Mouse (Mus musculus): Measurements from ENCODE around the gene Usp37. TPM values are rescaled to one million over a fixed set of nuclear protein-coding genes. Genes with fewer than 3 reads are reported as not detected.

The Usp37 gene
- polyA plus RNA-seq, 1 experiment: 1.2 TPM

DNA sequence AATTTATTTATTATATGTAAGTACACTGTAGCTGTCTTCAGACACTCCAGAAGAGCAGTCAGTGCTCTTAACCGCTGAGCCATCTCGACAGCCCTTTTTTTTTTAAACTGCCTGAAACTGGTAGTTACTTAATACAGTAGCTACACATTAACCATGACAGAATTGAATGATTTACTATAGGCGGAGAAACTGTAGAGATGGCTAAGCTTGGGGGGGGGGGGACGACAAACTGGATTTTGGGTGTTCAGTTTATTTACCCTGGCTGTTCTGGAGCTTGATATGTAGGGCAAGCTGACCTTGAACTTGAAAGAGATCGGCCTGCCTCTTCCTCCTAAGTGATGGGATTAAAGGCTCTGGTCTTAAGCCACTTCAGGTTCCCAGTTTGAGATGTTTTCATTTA lies 32.8 kb downstream of the Usp37 start:
- 64% methylated on average over 5 of the region's 5 CpGs for WGBS

DNA sequence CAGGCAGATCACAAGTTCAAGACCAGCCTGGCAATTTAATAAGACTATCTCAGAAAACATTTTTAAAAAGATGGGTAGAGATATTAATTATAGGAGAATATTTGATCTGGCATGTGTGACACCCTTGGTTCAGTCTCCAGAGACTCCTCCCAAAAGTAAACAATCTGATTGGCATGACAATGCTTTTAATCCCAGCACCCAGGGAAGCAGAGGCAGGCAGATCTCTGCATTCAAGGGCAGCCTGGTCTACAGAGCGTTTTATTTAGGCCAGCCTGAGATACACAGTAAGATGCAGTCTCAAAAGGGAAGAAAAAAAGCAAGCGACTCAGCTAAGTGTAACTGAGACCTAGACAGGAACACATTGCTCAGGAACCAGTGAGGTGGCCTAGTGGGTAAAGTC lies 36.3 kb downstream of the Usp37 start:
- no peak overlapping the region for H3K27ac ChIP-seq (ENCODE audit: insufficient read depth, low read depth, low read length)
- 89% methylated on average over 2 of the region's 2 CpGs for WGBS
- TF ChIP-seq CTCF (IDR thresholded peaks at IDR 0.05; ENCODE audit: extremely low read depth, insufficient read length, insufficient replicate concordance, low read depth, low read length) (no peak), POLR2A (IDR thresholded peaks at IDR 0.05; ENCODE audit: low read depth, low read length) (no peak)
- peaks cover 6% of the 10 kb centered on the region; the same call in 1 of the 2 replicates for H3K4me1 ChIP-seq (ENCODE audit: control insufficient read depth, insufficient read depth, insufficient read length, low read length)
- H3K4me3 ChIP-seq (ENCODE audit: low read depth, low read length): no peak overlapping the region
- H3K36me3 ChIP-seq (ENCODE audit: control insufficient read depth, insufficient read depth, low read length): peaks cover 2% of the 10 kb centered on the region; the same call in 1 of the 2 replicates
- no peaks in the 10 kb centered on the region for H3K27me3 ChIP-seq (ENCODE audit: control insufficient read depth, insufficient read depth, low read length)

More for the DNA sequence above, 32.8 kb downstream of the Usp37 start:
- H3K36me3 ChIP-seq (ENCODE audit: control insufficient read depth, insufficient read depth, low read length): peaks cover 2% of the 10 kb centered on the region; the same call in 1 of the 2 replicates
- no peak overlapping the region for H3K4me3 ChIP-seq (ENCODE audit: low read depth, low read length)
- no peak overlapping the region for H3K27ac ChIP-seq (ENCODE audit: insufficient read depth, low read depth, low read length)
- TF ChIP-seq POLR2A (IDR thresholded peaks at IDR 0.05; ENCODE audit: low read depth, low read length): no peak
- TF ChIP-seq CTCF (IDR thresholded peaks at IDR 0.05; ENCODE audit: extremely low read depth, insufficient read length, insufficient replicate concordance, low read depth, low read length): no peak
- peaks cover 13% of the 10 kb centered on the region; the same call in 1 of the 2 replicates for H3K4me1 ChIP-seq (ENCODE audit: control insufficient read depth, insufficient read depth, insufficient read length, low read length)
- no peaks in the 10 kb centered on the region for H3K27me3 ChIP-seq (ENCODE audit: control insufficient read depth, insufficient read depth, low read length)

DNA sequence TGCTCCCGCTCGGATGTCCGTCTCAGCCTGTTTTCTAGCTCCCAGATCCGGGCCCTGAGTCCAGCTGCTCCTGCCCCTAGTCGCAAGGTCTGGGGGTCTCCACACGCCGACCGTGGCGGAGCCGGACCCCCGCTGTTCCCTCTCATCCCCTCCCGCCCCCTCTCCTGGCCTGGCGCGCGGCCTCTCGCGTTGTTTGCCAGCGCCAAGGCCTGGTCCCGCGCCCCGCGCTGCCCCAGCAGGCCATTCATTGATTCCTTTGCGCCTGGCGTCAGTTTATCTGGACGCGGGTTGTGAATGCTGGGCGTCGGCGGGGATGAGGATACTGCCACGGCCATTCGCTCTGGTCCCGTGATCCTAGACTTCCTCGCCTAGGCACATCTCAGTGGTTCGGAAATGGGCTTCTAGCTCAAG lies 37.6 kb downstream of the Usp37 start:
- under 1% methylated on average over 34 of the region's 34 CpGs for WGBS
- no peaks in the 10 kb centered on the region for H3K27me3 ChIP-seq (ENCODE audit: control insufficient read depth, insufficient read depth, low read length)
- H3K27ac ChIP-seq (ENCODE audit: insufficient read depth, low read depth, low read length): peak overlapping the region; percentile 94
- peaks cover 2% of the 10 kb centered on the region; the same call in 1 of the 2 replicates for H3K36me3 ChIP-seq (ENCODE audit: control insufficient read depth, insufficient read depth, low read length)
- peaks cover 3% of the 10 kb centered on the region; the same call in 1 of the 2 replicates for H3K4me1 ChIP-seq (ENCODE audit: control insufficient read depth, insufficient read depth, insufficient read length, low read length)
- H3K4me3 ChIP-seq (ENCODE audit: low read depth, low read length): peak overlapping the region; percentile 77
- no peak for TF ChIP-seq POLR2A (IDR thresholded peaks at IDR 0.05; ENCODE audit: low read depth, low read length)
- TF ChIP-seq CTCF (IDR thresholded peaks at IDR 0.05; ENCODE audit: extremely low read depth, insufficient read length, insufficient replicate concordance, low read depth, low read length): no peak

DNA sequence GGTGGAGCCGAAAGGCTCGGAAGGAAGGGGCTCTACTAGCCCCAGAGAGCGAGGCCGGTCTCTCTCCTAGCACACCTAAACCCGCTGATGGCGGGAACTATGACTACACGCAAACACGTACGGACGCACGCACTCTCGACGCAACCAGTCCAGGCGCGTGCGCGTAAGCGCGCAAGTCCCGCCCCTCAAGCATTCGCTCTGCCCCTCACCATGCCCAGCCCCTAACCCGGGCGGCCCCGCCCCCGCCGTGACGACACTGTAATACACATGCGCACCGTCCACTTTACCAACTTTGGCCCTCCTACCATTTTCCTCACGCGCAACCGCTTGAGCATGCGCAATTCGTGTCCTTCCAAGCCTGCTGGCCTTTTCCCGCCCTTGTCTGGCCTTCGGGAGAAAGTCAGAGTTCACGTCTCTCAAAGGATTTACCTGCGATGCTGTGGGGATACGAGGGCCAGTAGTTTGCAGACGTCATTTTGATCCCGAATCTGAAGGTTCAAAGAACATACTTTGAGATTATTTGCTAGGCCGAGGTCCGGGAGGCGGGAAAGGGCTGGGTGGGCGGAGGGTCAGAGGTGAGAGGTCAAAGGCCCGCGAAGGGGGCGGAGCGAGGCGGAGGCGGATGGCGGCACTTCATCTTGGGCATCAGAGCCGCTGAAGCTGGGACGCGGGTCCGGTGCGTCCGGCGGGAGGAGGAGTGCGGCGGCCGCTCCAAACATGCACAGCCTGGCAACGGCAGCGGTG lies 38.2 kb downstream of the Usp37 start, which contains the start of gene Cnot9:
Gene Cnot9 (plus strand): TSS at position 338 of the 744 bp plus-strand sequence.
- peaks cover 3% of the 10 kb centered on the region; the same call in 1 of the 2 replicates for H3K4me1 ChIP-seq (ENCODE audit: control insufficient read depth, insufficient read depth, insufficient read length, low read length)
- H3K27ac ChIP-seq (ENCODE audit: insufficient read depth, low read depth, low read length): peak within 1 kb of the TSS; percentile 94
- WGBS: under 1% methylated on average over 64 of the region's 64 CpGs
- H3K4me3 ChIP-seq (ENCODE audit: low read depth, low read length): peak within 1 kb of the TSS; percentile 77
- H3K36me3 ChIP-seq (ENCODE audit: control insufficient read depth, insufficient read depth, low read length): no peaks in the 10 kb centered on the region; the same call in 1 of the 2 replicates
- peak; percentile 70; the same call in 1 of the 2 replicates for TF ChIP-seq POLR2A (IDR thresholded peaks at IDR 0.05; ENCODE audit: low read depth, low read length)
- no peak for TF ChIP-seq CTCF (IDR thresholded peaks at IDR 0.05; ENCODE audit: extremely low read depth, insufficient read length, insufficient replicate concordance, low read depth, low read length)
- H3K27me3 ChIP-seq (ENCODE audit: control insufficient read depth, insufficient read depth, low read length): no peaks in the 10 kb centered on the region

DNA sequence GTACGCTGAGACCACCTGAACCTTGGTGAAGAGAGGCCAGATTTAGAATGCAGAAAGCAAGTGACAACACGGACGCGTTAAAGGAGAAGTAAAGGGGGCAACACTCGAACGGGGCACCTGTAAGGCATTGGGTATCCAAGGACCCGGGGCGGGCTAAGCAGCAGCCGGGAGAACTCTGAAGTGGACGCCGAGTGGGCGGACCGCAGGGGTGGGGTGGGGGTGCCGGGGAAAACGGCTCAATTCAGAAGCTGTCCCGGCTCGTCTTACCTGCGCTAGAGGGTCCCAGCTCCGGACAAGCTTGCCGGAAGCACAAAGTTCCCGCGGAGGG lies 38.7 kb downstream of the Usp37 start:
- under 1% methylated on average over 22 of the region's 22 CpGs for WGBS
- TF ChIP-seq CTCF (IDR thresholded peaks at IDR 0.05; ENCODE audit: extremely low read depth, insufficient read length, insufficient replicate concordance, low read depth, low read length): no peak
- peak overlapping the region; percentile 69 for H3K4me3 ChIP-seq (ENCODE audit: low read depth, low read length)
- H3K27ac ChIP-seq (ENCODE audit: insufficient read depth, low read depth, low read length): no peak overlapping the region
- no peaks in the 10 kb centered on the region; the same call in 1 of the 2 replicates for H3K36me3 ChIP-seq (ENCODE audit: control insufficient read depth, insufficient read depth, low read length)
- H3K4me1 ChIP-seq (ENCODE audit: control insufficient read depth, insufficient read depth, insufficient read length, low read length): peaks cover 3% of the 10 kb centered on the region; the same call in 1 of the 2 replicates
- H3K27me3 ChIP-seq (ENCODE audit: control insufficient read depth, insufficient read depth, low read length): no peaks in the 10 kb centered on the region

DNA sequence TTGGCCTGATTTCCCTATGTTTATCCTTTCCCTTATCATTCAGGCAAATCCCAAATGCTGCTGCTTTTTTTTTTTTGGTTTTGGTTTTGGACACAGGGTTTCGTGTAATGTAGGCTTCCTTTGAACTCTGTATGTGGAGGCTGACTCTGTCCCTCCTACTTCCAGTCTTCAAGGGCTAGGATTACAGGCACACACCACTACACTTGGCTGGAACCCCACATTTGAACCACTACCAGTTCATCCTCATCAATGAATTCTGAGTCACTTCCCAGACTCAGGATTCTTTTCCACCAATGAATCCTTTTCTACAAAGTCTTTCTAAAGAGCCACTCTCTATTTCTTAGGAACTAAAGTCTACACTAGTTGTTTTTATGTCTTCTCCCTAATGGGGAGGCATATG lies 43.0 kb downstream of the Usp37 start:
- Histone ChIP-seq H3K27ac (ENCODE audit: insufficient read depth, low read depth, low read length) (no peak overlapping the region), H3K4me3 (ENCODE audit: low read depth, low read length) (no peak overlapping the region), H3K36me3 (ENCODE audit: control insufficient read depth, insufficient read depth, low read length) (0 out of 2 replicates have a peak, but pooled peaks cover 4% of the 10 kb centered on the region), H3K27me3 (ENCODE audit: control insufficient read depth, insufficient read depth, low read length) (no peaks in the 10 kb centered on the region), H3K4me1 (ENCODE audit: control insufficient read depth, insufficient read depth, insufficient read length, low read length) (no peaks in the 10 kb centered on the region)
- no peak for TF ChIP-seq POLR2A (IDR thresholded peaks at IDR 0.05; ENCODE audit: low read depth, low read length)
- no peak for TF ChIP-seq CTCF (IDR thresholded peaks at IDR 0.05; ENCODE audit: extremely low read depth, insufficient read length, insufficient replicate concordance, low read depth, low read length)
- 38% methylated on average over 1 of the region's 1 CpGs for WGBS

DNA sequence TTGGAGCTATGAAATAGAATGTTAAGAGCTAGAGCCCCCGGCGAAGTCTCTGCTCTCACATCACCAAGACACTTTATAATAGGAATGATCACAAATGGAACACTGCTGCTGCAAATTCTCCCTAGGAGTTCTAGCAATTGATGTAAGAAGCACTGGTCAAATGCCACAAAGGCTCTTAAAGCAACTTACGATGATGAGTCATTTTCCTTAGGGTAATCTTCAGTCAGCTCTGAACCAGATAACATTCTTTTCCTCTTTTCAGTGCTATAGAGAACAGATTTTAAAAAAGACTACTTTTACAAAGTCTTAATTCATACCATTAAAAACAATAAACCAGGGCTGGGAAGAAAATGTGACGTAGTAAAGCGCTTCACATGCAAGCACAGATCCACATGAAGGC lies 58.3 kb downstream of the Usp37 start:
- Histone ChIP-seq H3K36me3 (ENCODE audit: control insufficient read depth, insufficient read depth, low read length) (peaks cover 30% of the 10 kb centered on the region), H3K27ac (ENCODE audit: insufficient read depth, low read depth, low read length) (no peak overlapping the region), H3K4me1 (ENCODE audit: control insufficient read depth, insufficient read depth, insufficient read length, low read length) (no peaks in the 10 kb centered on the region), H3K4me3 (ENCODE audit: low read depth, low read length) (no peak overlapping the region), H3K27me3 (ENCODE audit: control insufficient read depth, insufficient read depth, low read length) (no peaks in the 10 kb centered on the region)
- WGBS: 96% methylated on average over 5 of the region's 5 CpGs
- no peak for TF ChIP-seq CTCF (IDR thresholded peaks at IDR 0.05; ENCODE audit: extremely low read depth, insufficient read length, insufficient replicate concordance, low read depth, low read length)
- no peak for TF ChIP-seq POLR2A (IDR thresholded peaks at IDR 0.05; ENCODE audit: low read depth, low read length)
